Mouse (Mus musculus): ENCODE data around the gene Zfp11. TPM values are rescaled to one million over a fixed set of nuclear protein-coding genes. Genes with fewer than 3 reads are reported as not detected.
"Not testable (repeated sequence)": the region's sequence is repeated elsewhere in the genome, so short reads cannot be mapped to it uniquely, and the experiment has no call there.

Zfp11 gene
- polyA plus RNA-seq, 1 experiment from 2014 or later: 3.4 TPM

- not testable (repeated sequence) for H3K36me3 ChIP-seq (ENCODE audit: control insufficient read depth, insufficient read depth, low read length); H3K27ac ChIP-seq (ENCODE audit: low read depth, low read length); H3K4me2 ChIP-seq; ATAC-seq (replicated peaks; ENCODE audit: insufficient number of reproducible peaks, low FRiP score, low TSS enrichment); H3K27me3 ChIP-seq (ENCODE audit: control insufficient read depth, insufficient read depth, low read length); H3K4me3 ChIP-seq (ENCODE audit: low read depth, low read length); H3K9ac ChIP-seq (ENCODE audit: low read depth, low read length); H3K9me3 ChIP-seq (replicated peaks; ENCODE audit: control insufficient read depth, low read length); H3K4me1 ChIP-seq (ENCODE audit: control insufficient read depth, insufficient read depth, low read length)
- 82% methylated on average over 5 of the region's 5 CpGs for WGBS (ENCODE audit: insufficient replicate concordance)
Measured at GRCm38 (mm10) chr5:129685141-129685540, 15.2 kb upstream of the Zfp11 start.

- H3K9ac ChIP-seq (ENCODE audit: low read depth, low read length): peak overlapping the region; percentile 77
- no peaks in the 10 kb centered on the region for H3K27me3 ChIP-seq (ENCODE audit: control insufficient read depth, insufficient read depth, low read length)
- no peaks in the 10 kb centered on the region for H3K36me3 ChIP-seq (ENCODE audit: control insufficient read depth, insufficient read depth, low read length)
- peak; percentile 61 for ATAC-seq (replicated peaks; ENCODE audit: insufficient number of reproducible peaks, low FRiP score, low TSS enrichment)
- H3K4me1 ChIP-seq (ENCODE audit: control insufficient read depth, insufficient read depth, low read length): peaks cover 4% of the 10 kb centered on the region; the same call in 1 of the 2 replicates
- no peaks in the 10 kb centered on the region for H3K9me3 ChIP-seq (replicated peaks; ENCODE audit: control insufficient read depth, low read length)
- H3K4me2 ChIP-seq: peak overlapping the region; percentile 76
- 1% methylated on average over 31 of the region's 31 CpGs for WGBS (ENCODE audit: insufficient replicate concordance)
- H3K27ac ChIP-seq (ENCODE audit: low read depth, low read length): no peak overlapping the region
- H3K4me3 ChIP-seq (ENCODE audit: low read depth, low read length): peak overlapping the region; percentile 63
Measured at GRCm38 (mm10) chr5:129669453-129670035, 355 bp downstream of the Zfp11 start.

GRCm38 (mm10) chr5:129667851-129668250 is 2.0 kb downstream of the Zfp11 start:
- Histone ChIP-seq H3K27me3 (ENCODE audit: control insufficient read depth, insufficient read depth, low read length) (no peaks in the 10 kb centered on the region), H3K9me3 (replicated peaks; ENCODE audit: control insufficient read depth, low read length) (no peaks in the 10 kb centered on the region), H3K4me2 (no peak overlapping the region), H3K4me3 (ENCODE audit: low read depth, low read length) (no peak overlapping the region), H3K36me3 (ENCODE audit: control insufficient read depth, insufficient read depth, low read length) (no peaks in the 10 kb centered on the region), H3K27ac (ENCODE audit: low read depth, low read length) (no peak overlapping the region), H3K9ac (ENCODE audit: low read depth, low read length) (no peak overlapping the region), H3K4me1 (ENCODE audit: control insufficient read depth, insufficient read depth, low read length) (peaks cover 4% of the 10 kb centered on the region; the same call in 1 of the 2 replicates)
- ATAC-seq (replicated peaks; ENCODE audit: insufficient number of reproducible peaks, low FRiP score, low TSS enrichment): no peak
- WGBS (ENCODE audit: insufficient replicate concordance): 79% methylated on average over 4 of the region's 4 CpGs

GRCm38 (mm10) chr5:129666271-129666909 is 3.5 kb downstream of the Zfp11 start:
- Histone ChIP-seq H3K27ac (ENCODE audit: low read depth, low read length) (no peak overlapping the region), H3K4me3 (ENCODE audit: low read depth, low read length) (no peak overlapping the region), H3K4me2 (no peak overlapping the region), H3K9me3 (replicated peaks; ENCODE audit: control insufficient read depth, low read length) (no peaks in the 10 kb centered on the region), H3K4me1 (ENCODE audit: control insufficient read depth, insufficient read depth, low read length) (peaks cover 4% of the 10 kb centered on the region; the same call in 1 of the 2 replicates), H3K36me3 (ENCODE audit: control insufficient read depth, insufficient read depth, low read length) (no peaks in the 10 kb centered on the region), H3K27me3 (ENCODE audit: control insufficient read depth, insufficient read depth, low read length) (no peaks in the 10 kb centered on the region), H3K9ac (ENCODE audit: low read depth, low read length) (no peak overlapping the region)
- WGBS (ENCODE audit: insufficient replicate concordance): 86% methylated on average over 10 of the region's 10 CpGs
- no peak for ATAC-seq (replicated peaks; ENCODE audit: insufficient number of reproducible peaks, low FRiP score, low TSS enrichment)

GRCm38 (mm10) chr5:129664090-129664489 is 5.8 kb downstream of the Zfp11 start:
- Histone ChIP-seq H3K9me3 (replicated peaks; ENCODE audit: control insufficient read depth, low read length) (no peaks in the 10 kb centered on the region), H3K4me2 (no peak overlapping the region), H3K36me3 (ENCODE audit: control insufficient read depth, insufficient read depth, low read length) (no peaks in the 10 kb centered on the region), H3K9ac (ENCODE audit: low read depth, low read length) (no peak overlapping the region), H3K27me3 (ENCODE audit: control insufficient read depth, insufficient read depth, low read length) (no peaks in the 10 kb centered on the region), H3K4me1 (ENCODE audit: control insufficient read depth, insufficient read depth, low read length) (peaks cover 2% of the 10 kb centered on the region; the same call in 1 of the 2 replicates), H3K27ac (ENCODE audit: low read depth, low read length) (no peak overlapping the region), H3K4me3 (ENCODE audit: low read depth, low read length) (no peak overlapping the region)
- WGBS (ENCODE audit: insufficient replicate concordance): 86% methylated on average over 5 of the region's 5 CpGs
- no peak for ATAC-seq (replicated peaks; ENCODE audit: insufficient number of reproducible peaks, low FRiP score, low TSS enrichment)

GRCm38 (mm10) chr5:129657931-129658330 is 12.0 kb downstream of the Zfp11 start:
- 90% methylated on average over 15 of the region's 15 CpGs for WGBS (ENCODE audit: insufficient replicate concordance)

GRCm38 (mm10) chr5:129657016-129657415 is 12.9 kb downstream of the Zfp11 start:
- no peak overlapping the region for H3K27ac ChIP-seq (ENCODE audit: low read depth, low read length)
- no peak overlapping the region for H3K9ac ChIP-seq (ENCODE audit: low read depth, low read length)
- ATAC-seq (replicated peaks; ENCODE audit: insufficient number of reproducible peaks, low FRiP score, low TSS enrichment): no peak
- H3K4me2 ChIP-seq: no peak overlapping the region
- H3K9me3 ChIP-seq (replicated peaks; ENCODE audit: control insufficient read depth, low read length): no peaks in the 10 kb centered on the region
- WGBS (ENCODE audit: insufficient replicate concordance): 93% methylated on average over 10 of the region's 10 CpGs
- H3K36me3 ChIP-seq (ENCODE audit: control insufficient read depth, insufficient read depth, low read length): peaks cover 22% of the 10 kb centered on the region
- no peaks in the 10 kb centered on the region for H3K27me3 ChIP-seq (ENCODE audit: control insufficient read depth, insufficient read depth, low read length)
- H3K4me3 ChIP-seq (ENCODE audit: low read depth, low read length): no peak overlapping the region
- H3K4me1 ChIP-seq (ENCODE audit: control insufficient read depth, insufficient read depth, low read length): no peaks in the 10 kb centered on the region

More at GRCm38 (mm10) chr5:129657931-129658330, 12.0 kb downstream of the Zfp11 start:
- Histone ChIP-seq H3K27me3 (ENCODE audit: control insufficient read depth, insufficient read depth, low read length) (no peaks in the 10 kb centered on the region), H3K4me3 (ENCODE audit: low read depth, low read length) (no peak overlapping the region), H3K4me1 (ENCODE audit: control insufficient read depth, insufficient read depth, low read length) (no peaks in the 10 kb centered on the region), H3K9me3 (replicated peaks; ENCODE audit: control insufficient read depth, low read length) (no peaks in the 10 kb centered on the region), H3K9ac (ENCODE audit: low read depth, low read length) (no peak overlapping the region), H3K27ac (ENCODE audit: low read depth, low read length) (no peak overlapping the region), H3K36me3 (ENCODE audit: control insufficient read depth, insufficient read depth, low read length) (peaks cover 22% of the 10 kb centered on the region), H3K4me2 (no peak overlapping the region)
- ATAC-seq (replicated peaks; ENCODE audit: insufficient number of reproducible peaks, low FRiP score, low TSS enrichment): no peak

- no peak overlapping the region for H3K9ac ChIP-seq (ENCODE audit: low read depth, low read length)
- WGBS (ENCODE audit: insufficient replicate concordance): 86% methylated on average over 5 of the region's 5 CpGs
Measured at GRCm38 (mm10) chr5:129650858-129651257, 19.0 kb downstream of the Zfp11 start.

More at GRCm38 (mm10) chr5:129650858-129651257, 19.0 kb downstream of the Zfp11 start:
- no peaks in the 10 kb centered on the region for H3K36me3 ChIP-seq (ENCODE audit: control insufficient read depth, insufficient read depth, low read length)
- H3K9me3 ChIP-seq (replicated peaks; ENCODE audit: control insufficient read depth, low read length): no peaks in the 10 kb centered on the region
- H3K4me1 ChIP-seq (ENCODE audit: control insufficient read depth, insufficient read depth, low read length): no peaks in the 10 kb centered on the region
- no peak for ATAC-seq (replicated peaks; ENCODE audit: insufficient number of reproducible peaks, low FRiP score, low TSS enrichment)
- H3K4me2 ChIP-seq: no peak overlapping the region
- H3K27me3 ChIP-seq (ENCODE audit: control insufficient read depth, insufficient read depth, low read length): no peaks in the 10 kb centered on the region
- H3K4me3 ChIP-seq (ENCODE audit: low read depth, low read length): no peak overlapping the region
- no peak overlapping the region for H3K27ac ChIP-seq (ENCODE audit: low read depth, low read length)
